Comparison of ENCODE assay signal across 23 mouse cellular contexts in genomic region chr17:27451216-27451615, GRCm38 (mm10).
DNase-seq lines count a peak whose midpoint lies in the region; ATAC-seq lines count a peak whose summit lies in the region.
"Had no signal": no experiment of that assay in that cellular context is flagged by ENCODE, and none has a peak within 500 bp of the region (broad histone marks: within the 10 kb centered on the region; RNA-seq: fewer than 3 reads in every experiment).

No protein-coding gene starts in this region.

- 90% methylated on average over 14 of the region's 14 CpGs for WGBS in forebrain, embryonic 10.5 days
- 86% methylated on average over 14 of the region's 14 CpGs for WGBS in forebrain, embryonic 14.5 days
- WGBS in kidney, embryonic 14.5 days = 86% methylated on average over 14 of the region's 14 CpGs

- DNase-seq in adrenal gland, postnatal 36 days = peak; percentile 16 to 20
- DNase-seq in adrenal gland, postnatal 4 days (ENCODE audit: low spot score in 2 of 2) = no peak
- no peak for DNase-seq in forebrain, embryonic 10.5 days (ENCODE audit: extremely low spot score, low spot score)
- no peak for DNase-seq in forebrain, embryonic 14.5 days (ENCODE audit: low spot score)
- DNase-seq in cerebellum, adult 8-10 months = peak; percentile 64
- DNase-seq in kidney, adult 11 months = no peak
- DNase-seq: heart, postnatal 14 days; kidney, adult 8-10 months; kidney, postnatal 10 days; layer of hippocampus, postnatal 36 days; left cerebral cortex, postnatal 4 days; lung, postnatal 36 days; thymus, adult 2 months had no signal

- H3K36me3 ChIP-seq in forebrain, embryonic 10.5 days (replicated peaks) = no peaks in the 10 kb centered on the region
- no peaks in the 10 kb centered on the region for H3K36me3 ChIP-seq in forebrain, embryonic 14.5 days (ENCODE audit: control insufficient read depth, insufficient read depth, low read length)
- no peaks in the 10 kb centered on the region for H3K36me3 ChIP-seq in kidney, embryonic 14.5 days (ENCODE audit: control insufficient read depth, insufficient read depth, low read length)
- H3K36me3 ChIP-seq: forebrain, embryonic 15.5 days; intestine, embryonic 15.5 days; liver, embryonic 12.5 days; neural tube, embryonic 13.5 days had no signal

- no peak for ATAC-seq in forebrain, embryonic 14.5 days
- no peak for ATAC-seq in kidney, embryonic 14.5 days (ENCODE audit: low FRiP score, low TSS enrichment)
- ATAC-seq: forebrain, embryonic 15.5 days; hindbrain, postnatal 0 days; intestine, embryonic 15.5 days; liver, embryonic 12.5 days; liver, postnatal 0 days; Patski had no signal

- H3K4me1 ChIP-seq in forebrain, embryonic 10.5 days = peaks cover 14% of the 10 kb centered on the region; the same call in 1 of the 2 replicates
- no peaks in the 10 kb centered on the region for H3K4me1 ChIP-seq in forebrain, embryonic 14.5 days (ENCODE audit: control insufficient read depth, insufficient read depth, low read length)
- no peaks in the 10 kb centered on the region for H3K4me1 ChIP-seq in kidney, embryonic 14.5 days (ENCODE audit: control insufficient read depth, insufficient read depth, low read length)
- H3K4me1 ChIP-seq: intestine, embryonic 15.5 days; liver, embryonic 12.5 days had no signal

- H3K4me2 ChIP-seq in forebrain, embryonic 14.5 days (ENCODE audit: low read length) = no peak overlapping the region
- H3K4me2 ChIP-seq in kidney, embryonic 14.5 days (replicated peaks; ENCODE audit: low read depth, low read length) = no peak overlapping the region
- H3K4me2 ChIP-seq: forebrain, embryonic 15.5 days; intestine, embryonic 15.5 days; liver, embryonic 12.5 days; midbrain, embryonic 11.5 days; neural tube, embryonic 13.5 days had no signal

- H3K9ac ChIP-seq in forebrain, embryonic 14.5 days (ENCODE audit: low read length) = no peak overlapping the region
- no peak overlapping the region for H3K9ac ChIP-seq in kidney, embryonic 14.5 days (ENCODE audit: low read depth, low read length)
- H3K9ac ChIP-seq: forebrain, embryonic 15.5 days; intestine, embryonic 15.5 days; liver, embryonic 12.5 days; liver, postnatal 0 days; neural tube, embryonic 13.5 days had no signal

- H3K27me3 ChIP-seq in forebrain, embryonic 10.5 days (ENCODE audit: poor library complexity, severe bottlenecking) = peaks cover 4% of the 10 kb centered on the region; the same call in 1 of the 2 replicates
- H3K27me3 ChIP-seq in forebrain, embryonic 14.5 days (replicated peaks; ENCODE audit: control insufficient read depth, insufficient read depth, low read length) = 0 out of 2 replicates have a peak, but pooled peaks cover 3% of the 10 kb centered on the region
- H3K27me3 ChIP-seq in kidney, embryonic 14.5 days (ENCODE audit: control insufficient read depth, insufficient read depth, low read length) = no peaks in the 10 kb centered on the region; the same call in none of the 2 replicates
- H3K27me3 ChIP-seq: forebrain, embryonic 15.5 days; intestine, embryonic 15.5 days; neural tube, embryonic 13.5 days had no signal

- no peaks in the 10 kb centered on the region for H3K9me3 ChIP-seq in forebrain, embryonic 10.5 days
- no peaks in the 10 kb centered on the region for H3K9me3 ChIP-seq in forebrain, embryonic 14.5 days (replicated peaks; ENCODE audit: control insufficient read depth, low read length)
- no peaks in the 10 kb centered on the region for H3K9me3 ChIP-seq in kidney, embryonic 14.5 days (ENCODE audit: control insufficient read depth, low read length)
- H3K9me3 ChIP-seq: forebrain, embryonic 15.5 days; intestine, embryonic 15.5 days; liver, embryonic 12.5 days; neural tube, embryonic 13.5 days had no signal

- no peak overlapping the region for H3K4me3 ChIP-seq in forebrain, embryonic 10.5 days
- no peak overlapping the region for H3K4me3 ChIP-seq in forebrain, embryonic 14.5 days (ENCODE audit: low read depth, low read length)
- no peak overlapping the region for H3K4me3 ChIP-seq in kidney, embryonic 14.5 days (ENCODE audit: low read length)
- H3K4me3 ChIP-seq: forebrain, embryonic 15.5 days; intestine, embryonic 15.5 days; liver, embryonic 12.5 days; myocyte; neural tube, embryonic 13.5 days had no signal

- H3K27ac ChIP-seq in forebrain, embryonic 10.5 days = peak overlapping the region; percentile 9; the same call in 1 of the 2 replicates
- H3K27ac ChIP-seq in forebrain, embryonic 14.5 days (ENCODE audit: low read depth, low read length) = no peak overlapping the region
- H3K27ac ChIP-seq in kidney, embryonic 14.5 days (ENCODE audit: low read depth, low read length) = no peak overlapping the region
- H3K27ac ChIP-seq: forebrain, embryonic 15.5 days; hindbrain, postnatal 0 days; intestine, embryonic 15.5 days; liver, embryonic 12.5 days; neural tube, embryonic 13.5 days had no signal

Comparison
In these comparisons a context has a peak if more than half of its experiments do, and no peak if none do; other contexts are left out.
1. DNase-seq: peak in adrenal gland, postnatal 36 days (2 of 2) and cerebellum, adult 8-10 months (single experiment); none in adrenal gland, postnatal 4 days (0 of 2), forebrain, embryonic 10.5 days (single experiment), forebrain, embryonic 14.5 days (single experiment) and kidney, adult 11 months (single experiment).